ENCODE assay signal across 9 mouse cellular contexts in the genomic region with DNA sequence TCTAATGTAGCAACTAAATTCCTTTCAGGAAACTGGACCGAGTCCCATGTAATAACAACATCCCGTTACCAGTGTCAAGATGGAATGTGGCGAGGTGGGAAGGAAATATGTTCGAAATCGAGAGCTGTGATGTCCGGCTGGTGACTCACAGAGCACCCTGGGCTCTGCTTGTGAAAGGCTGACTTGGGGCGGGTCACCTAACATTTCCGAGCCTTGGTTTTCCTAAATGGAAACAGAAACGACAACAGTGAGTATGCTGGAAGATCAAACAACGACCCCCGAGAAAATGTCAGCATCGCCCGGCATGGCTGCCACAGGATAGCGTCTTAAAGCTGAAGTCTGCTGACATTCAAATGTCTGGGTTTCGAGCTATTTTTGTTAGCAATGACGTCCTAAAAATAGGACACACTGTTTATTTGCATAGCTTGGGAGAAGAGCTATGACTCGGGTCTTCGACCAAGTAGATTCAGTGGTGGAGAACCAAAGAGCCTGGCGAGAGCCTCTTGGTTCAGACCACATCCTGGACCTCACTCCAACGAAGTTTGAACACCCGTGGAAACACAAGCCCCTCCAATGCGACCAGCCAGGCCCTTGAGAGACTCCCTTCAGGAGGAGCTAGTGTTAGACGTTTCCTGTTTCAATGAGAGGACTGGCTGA. TPM values are rescaled to one million over a fixed set of nuclear protein-coding genes. Genes with fewer than 3 reads are reported as not detected.
DNase-seq lines count a peak whose midpoint lies in the region; ATAC-seq and TF ChIP-seq lines count a peak whose summit lies in the region.
"Had no signal": no experiment of that assay in that cellular context is flagged by ENCODE, and none has a peak within 500 bp of the region (broad histone marks: within the 10 kb centered on the region; RNA-seq: fewer than 3 reads in every experiment).

No protein-coding gene starts in this region.

- 36% methylated on average over 23 of the region's 23 CpGs for WGBS in embryonic facial prominence, embryonic 13.5 days
- 21% methylated on average over 23 of the region's 23 CpGs for WGBS in lung, embryonic 14.5 days
- 83% methylated on average over 23 of the region's 23 CpGs for WGBS in neural tube, embryonic 15.5 days

- H3K4me2 ChIP-seq in embryonic facial prominence, embryonic 13.5 days = peak overlapping the region; percentile 37
- H3K4me2 ChIP-seq in lung, embryonic 14.5 days = peak overlapping the region; percentile 28
- no peak overlapping the region for H3K4me2 ChIP-seq in neural tube, embryonic 15.5 days
- H3K4me2 ChIP-seq: neural tube, embryonic 13.5 days had no signal

- H3K9me3 ChIP-seq in embryonic facial prominence, embryonic 13.5 days = no peaks in the 10 kb centered on the region
- H3K9me3 ChIP-seq in lung, embryonic 14.5 days (ENCODE audit: low read depth, low read length) = no peaks in the 10 kb centered on the region
- H3K9me3 ChIP-seq in neural tube, embryonic 15.5 days (replicated peaks) = no peaks in the 10 kb centered on the region
- H3K9me3 ChIP-seq: neural tube, embryonic 13.5 days had no signal

- ATAC-seq in embryonic facial prominence, embryonic 13.5 days (ENCODE audit: insufficient number of reproducible peaks, insufficient read depth, low FRiP score, low TSS enrichment, low read depth) = no peak
- ATAC-seq in lung, embryonic 14.5 days (ENCODE audit: insufficient read depth) = peak; percentile 81
- ATAC-seq in neural tube, embryonic 15.5 days (ENCODE audit: low FRiP score) = no peak
- ATAC-seq: forebrain, embryonic 16.5 days had no signal

- no peak for TF ChIP-seq CTCF in lung, embryonic 14.5 days (IDR thresholded peaks at IDR 0.05; ENCODE audit: low read depth)

- intact Hi-C loops in heart, postnatal 10 days (cut with DNase I) = loop anchor here (2.0 to 5.0 kb wide), 3 partner anchors 26 to 157 kb away; no protein-coding TSS in a partner anchor

- H3K4me1 ChIP-seq in embryonic facial prominence, embryonic 13.5 days = peaks cover 27% of the 10 kb centered on the region
- H3K4me1 ChIP-seq in lung, embryonic 14.5 days (ENCODE audit: insufficient read depth) = no peaks in the 10 kb centered on the region
- no peaks in the 10 kb centered on the region for H3K4me1 ChIP-seq in neural tube, embryonic 15.5 days
- H3K4me1 ChIP-seq: neural tube, embryonic 13.5 days had no signal

- H3K27me3 ChIP-seq in embryonic facial prominence, embryonic 13.5 days = no peaks in the 10 kb centered on the region
- no peaks in the 10 kb centered on the region for H3K27me3 ChIP-seq in lung, embryonic 14.5 days (ENCODE audit: insufficient read depth, low read length)
- H3K27me3 ChIP-seq in neural tube, embryonic 15.5 days (replicated peaks) = no peaks in the 10 kb centered on the region
- H3K27me3 ChIP-seq: neural tube, embryonic 13.5 days had no signal

- H3K27ac ChIP-seq in embryonic facial prominence, embryonic 13.5 days = no peak overlapping the region
- H3K27ac ChIP-seq in lung, embryonic 14.5 days (ENCODE audit: low read depth) = peak overlapping the region; percentile 78
- no peak overlapping the region for H3K27ac ChIP-seq in neural tube, embryonic 15.5 days (replicated peaks)
- H3K27ac ChIP-seq: neural tube, embryonic 13.5 days had no signal

- no peak overlapping the region for H3K9ac ChIP-seq in embryonic facial prominence, embryonic 13.5 days
- no peak overlapping the region for H3K9ac ChIP-seq in lung, embryonic 14.5 days
- H3K9ac ChIP-seq in neural tube, embryonic 15.5 days (replicated peaks) = no peak overlapping the region
- H3K9ac ChIP-seq: neural tube, embryonic 13.5 days had no signal

- H3K36me3 ChIP-seq in embryonic facial prominence, embryonic 13.5 days = no peaks in the 10 kb centered on the region
- H3K36me3 ChIP-seq in lung, embryonic 14.5 days (ENCODE audit: insufficient read depth) = no peaks in the 10 kb centered on the region
- peaks cover 3% of the 10 kb centered on the region; the same call in 1 of the 2 replicates for H3K36me3 ChIP-seq in neural tube, embryonic 15.5 days

- DNase-seq in B cell, adult 2 months = peak; percentile 71
- peak; percentile 64 to 65 for DNase-seq in heart, postnatal 10 days
- peak; percentile 91 for DNase-seq in lung, embryonic 14.5 days
- no peak for DNase-seq in right cerebral cortex, postnatal 10 days (ENCODE audit: low spot score in 2 of 2)
- DNase-seq in neural tube, embryonic 10.5 days (ENCODE audit: extremely low spot score, low spot score) = no peak

- peak overlapping the region; percentile 10; the same call in 1 of the 2 replicates for H3K4me3 ChIP-seq in embryonic facial prominence, embryonic 13.5 days
- H3K4me3 ChIP-seq in lung, embryonic 14.5 days (ENCODE audit: low read depth, low read length) = peak overlapping the region; percentile 5; the same call in 1 of the 2 replicates
- no peak overlapping the region for H3K4me3 ChIP-seq in neural tube, embryonic 15.5 days (replicated peaks)
- H3K4me3 ChIP-seq: neural tube, embryonic 13.5 days had no signal

RNA-seq across cellular contexts. Expression of a gene that starts 28.0 kb away (rescaled TPM):
- polyA plus RNA-seq in embryonic facial prominence, embryonic 13.5 days (2015; fragmentation: Nextera tagmentation; extraction: Ambion mirVana) = 56.2 and 69.9 TPM in 2 replicates
- 100 to 1,000 TPM; 127 to 133 TPM for total RNA-seq in heart, postnatal 10 days (2021)
- 124 and 129 TPM in 2 replicates for polyA plus RNA-seq in lung, embryonic 14.5 days (2014; fragmentation: Nextera tagmentation; extraction: Ambion mirVana)
- polyA plus RNA-seq in neural tube, embryonic 15.5 days (2015; fragmentation: Nextera tagmentation; extraction: Ambion mirVana) = 106 and 126 TPM in 2 replicates

Comparison
In these comparisons a context has a peak if more than half of its experiments do, and no peak if none do; other contexts are left out.
1. DNase-seq: peak in B cell, adult 2 months (2 of 2), heart, postnatal 10 days (2 of 2) and lung, embryonic 14.5 days (single experiment); none in right cerebral cortex, postnatal 10 days (0 of 2) and neural tube, embryonic 10.5 days (single experiment).